Mouse (Mus musculus): ENCODE data around the gene Rhbdl3.

Rhbdl3 gene
- long read RNA-seq, experiment 1: 0 reads
- long read RNA-seq, experiment 2, partial matches to known transcripts: 0 of 1 reads
- long read RNA-seq, experiment 2, other reads (novel, unspliced or antisense): 1 of 1 reads

DNA sequence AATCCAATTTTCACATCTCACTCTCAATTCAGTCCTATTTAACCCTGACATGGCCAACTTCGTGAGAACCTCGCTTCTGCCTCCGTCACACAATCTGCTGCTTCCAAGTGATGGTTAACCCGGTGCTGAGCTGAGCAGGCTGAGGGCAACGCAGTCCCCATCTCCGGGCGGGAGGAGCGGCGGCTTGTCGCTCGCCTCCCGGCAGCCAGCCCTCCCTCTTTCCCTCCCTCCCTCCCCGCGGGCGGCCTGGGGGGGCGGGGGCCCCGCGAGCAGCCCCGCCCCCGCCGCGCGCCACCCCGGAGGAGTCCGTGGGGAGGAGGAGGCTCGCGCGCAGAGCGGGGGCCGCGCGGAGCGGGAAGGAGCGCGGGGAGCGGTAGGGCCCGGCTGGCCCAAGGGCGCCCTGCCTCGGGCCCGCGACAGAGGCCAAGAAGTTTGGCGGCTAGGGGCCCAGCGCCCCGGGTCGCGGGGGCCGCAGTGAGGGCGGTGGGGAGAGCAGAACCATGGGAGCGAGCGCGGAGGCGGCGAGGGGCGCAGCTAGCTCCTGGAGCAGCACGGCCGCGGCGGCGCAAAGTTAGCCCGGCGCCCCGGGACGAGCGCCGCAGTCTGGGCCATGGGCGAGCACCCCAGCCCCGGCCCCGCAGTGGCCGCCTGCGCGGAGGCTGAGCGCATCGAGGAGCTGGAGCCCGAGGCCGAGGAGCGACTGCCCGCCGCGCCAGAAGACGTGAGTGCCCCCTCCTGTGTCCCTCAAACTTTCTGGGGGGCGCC lies at the start of gene Rhbdl3:
Gene Rhbdl3, plus strand, starts transcription at position 362 of the 765 bp plus-strand sequence.
- intact Hi-C loops (cut with DNase I): no loop called here

GRCm38 (mm10) chr11:80264137-80264536 lies 36.6 kb upstream of the Rhbdl3 start:
- intact Hi-C loops (cut with DNase I): loop anchor here (10.0 kb wide), 1 partner anchor 59 kb away; the partner anchor contains the start of gene Rhot1

DNA sequence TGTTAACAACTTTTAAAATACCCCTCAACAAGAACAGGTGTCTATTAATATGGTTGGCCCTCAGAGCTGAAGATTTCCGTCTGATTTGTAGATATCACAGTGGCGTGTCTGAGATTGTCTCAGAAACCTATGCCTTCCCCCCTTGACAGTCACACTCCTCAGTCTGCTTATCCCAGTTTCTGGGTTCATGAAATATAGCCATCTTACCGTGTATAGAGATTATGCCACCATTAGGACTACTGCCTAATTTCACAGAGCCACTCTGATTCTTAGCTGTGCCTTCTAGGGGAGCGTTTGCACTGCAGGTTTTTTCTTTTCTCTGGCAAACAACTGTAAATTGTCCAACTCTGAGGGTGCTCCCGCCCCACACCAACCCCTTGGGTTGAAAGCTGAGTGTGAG lies 29.6 kb upstream of the Rhbdl3 start:
- intact Hi-C loops (cut with DNase I): no loop called here

- intact Hi-C loops (cut with DNase I): no loop called here
Measured at GRCm38 (mm10) chr11:80275011-80275410, 25.7 kb upstream of the Rhbdl3 start.

- intact Hi-C loops (cut with DNase I): no loop called here
Measured at GRCm38 (mm10) chr11:80278054-80278453, 22.7 kb upstream of the Rhbdl3 start.

DNA sequence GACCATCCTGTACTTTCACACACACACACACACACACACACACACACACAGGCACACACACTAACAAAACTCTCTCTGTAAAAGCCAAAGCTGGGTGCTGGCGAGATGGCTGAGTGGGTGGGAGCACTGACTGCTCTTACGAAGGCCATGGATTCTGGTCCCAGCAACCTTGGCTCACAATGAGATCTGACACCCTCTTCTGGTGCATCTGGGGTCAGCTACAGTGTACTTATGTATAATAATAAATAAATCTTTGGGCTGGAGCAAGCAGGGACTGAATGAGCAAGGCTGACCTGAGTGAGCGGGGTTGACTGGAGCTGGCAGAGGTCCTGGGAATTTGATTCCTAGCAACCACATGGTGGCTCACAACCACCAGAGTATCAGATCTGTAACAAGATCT lies 16.9 kb upstream of the Rhbdl3 start:
- intact Hi-C loops (cut with DNase I): no loop called here

- intact Hi-C loops (cut with DNase I): no loop called here
Measured at GRCm38 (mm10) chr11:80284641-80285040, 16.1 kb upstream of the Rhbdl3 start.

DNA sequence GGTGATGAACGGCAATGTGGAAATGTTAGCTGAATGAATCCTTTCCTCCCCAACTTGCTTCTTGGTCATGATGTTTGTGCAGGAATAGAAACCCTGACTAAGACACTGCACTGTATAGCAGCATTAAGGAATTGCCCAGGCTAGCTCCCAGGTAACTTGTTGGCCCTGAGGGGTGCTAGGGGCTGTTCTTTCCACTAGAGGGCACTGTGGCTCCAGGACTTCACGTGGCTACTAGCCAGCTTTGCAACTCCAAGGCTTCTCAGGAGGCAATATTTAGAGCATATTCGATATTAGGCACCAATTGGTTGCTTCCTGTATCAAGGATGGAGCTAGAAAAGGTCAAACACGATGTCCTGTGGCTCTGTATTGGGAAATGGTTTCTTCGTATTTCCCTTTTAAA lies 13.6 kb upstream of the Rhbdl3 start:
- intact Hi-C loops (cut with DNase I): no loop called here

DNA sequence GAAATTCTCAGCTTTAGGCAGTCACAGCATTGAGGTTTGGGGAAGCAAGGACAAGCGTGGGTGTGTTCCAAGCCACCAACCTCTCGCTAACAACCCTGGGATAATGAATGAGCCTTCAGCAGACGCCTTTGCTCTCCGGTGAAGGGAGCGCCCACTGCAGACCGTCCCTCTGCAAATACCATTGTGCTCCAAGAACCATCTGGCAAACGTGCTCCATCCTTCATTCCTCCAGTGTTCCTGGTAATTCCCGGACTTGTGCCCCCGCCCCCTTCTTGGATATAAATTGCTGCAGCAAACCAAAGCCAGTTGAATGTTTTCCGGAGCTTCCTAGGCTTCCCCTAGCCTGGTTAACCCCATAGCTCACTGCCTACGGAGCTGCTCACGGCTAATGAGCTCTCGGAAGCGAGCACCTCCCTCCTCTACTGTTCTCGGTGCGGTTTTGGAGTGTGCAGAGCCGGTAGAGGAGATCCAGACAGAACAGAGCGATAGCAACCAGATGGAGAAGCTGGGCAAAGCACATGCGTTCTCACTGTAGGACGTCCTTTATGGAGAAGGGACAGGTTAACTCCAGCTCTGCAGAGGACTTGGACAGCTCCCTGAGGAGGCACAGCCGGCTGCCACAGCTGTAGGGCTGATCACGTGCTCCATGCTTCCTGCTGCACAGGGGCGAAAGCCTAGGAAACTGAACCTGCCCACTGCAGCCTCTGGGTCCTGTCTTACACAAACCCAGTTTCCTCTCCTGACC lies 10.8 kb upstream of the Rhbdl3 start:
- intact Hi-C loops (cut with DNase I): loop anchor here (2.0 kb wide), 1 partner anchor 61 kb away; no protein-coding TSS in a partner anchor

GRCm38 (mm10) chr11:80291004-80291403 lies 9.7 kb upstream of the Rhbdl3 start:
- intact Hi-C loops (cut with DNase I): loop anchor here (2.0 kb wide), 1 partner anchor 60 kb away; no protein-coding TSS in a partner anchor

GRCm38 (mm10) chr11:80292463-80292862 lies 8.2 kb upstream of the Rhbdl3 start:
- intact Hi-C loops (cut with DNase I): no loop called here

- intact Hi-C loops (cut with DNase I): no loop called here
Measured at GRCm38 (mm10) chr11:80295066-80295465, 5.6 kb upstream of the Rhbdl3 start.

- intact Hi-C loops (cut with DNase I): no loop called here
Measured at GRCm38 (mm10) chr11:80295785-80296184, 4.9 kb upstream of the Rhbdl3 start.

GRCm38 (mm10) chr11:80299513-80300235 lies 1.0 kb upstream of the Rhbdl3 start:
- intact Hi-C loops (cut with DNase I): no loop called here

DNA sequence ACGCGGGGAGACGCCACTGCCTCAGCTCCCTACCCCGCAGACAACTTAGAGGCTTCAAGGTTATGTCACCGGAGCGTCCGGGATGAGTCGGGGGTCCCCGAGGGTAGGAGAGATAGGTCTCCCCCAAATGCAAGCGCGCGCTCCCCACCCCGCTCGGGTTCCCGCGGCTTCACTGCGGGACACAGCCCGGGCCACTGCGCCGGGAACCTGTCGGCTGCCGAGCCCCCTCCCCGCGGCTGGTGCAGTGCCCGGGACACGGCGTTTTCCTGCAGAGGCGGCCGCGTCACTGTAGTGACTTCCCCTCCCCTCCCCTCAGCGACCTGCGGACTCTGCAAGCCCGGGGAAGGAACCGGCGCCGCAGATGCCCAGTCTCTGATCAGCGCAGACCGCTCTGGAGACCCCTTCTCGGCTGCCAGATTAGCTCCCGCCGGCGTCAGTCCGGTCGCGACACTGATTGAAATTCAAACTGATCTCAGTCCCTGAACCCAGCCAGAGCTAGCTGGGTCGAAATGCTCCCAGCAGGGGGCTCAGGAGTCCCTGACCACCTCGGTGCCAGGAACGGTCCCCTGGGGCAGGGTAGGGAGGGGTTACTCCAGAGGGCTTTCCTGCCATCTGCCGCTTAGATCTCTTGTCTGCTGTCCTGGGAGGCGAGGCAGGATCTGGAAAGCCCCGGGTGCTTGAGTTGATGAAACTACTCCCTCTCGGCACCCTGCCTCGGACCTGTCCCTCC lies 769 bp downstream of the Rhbdl3 start:
- intact Hi-C loops (cut with DNase I): no loop called here

DNA sequence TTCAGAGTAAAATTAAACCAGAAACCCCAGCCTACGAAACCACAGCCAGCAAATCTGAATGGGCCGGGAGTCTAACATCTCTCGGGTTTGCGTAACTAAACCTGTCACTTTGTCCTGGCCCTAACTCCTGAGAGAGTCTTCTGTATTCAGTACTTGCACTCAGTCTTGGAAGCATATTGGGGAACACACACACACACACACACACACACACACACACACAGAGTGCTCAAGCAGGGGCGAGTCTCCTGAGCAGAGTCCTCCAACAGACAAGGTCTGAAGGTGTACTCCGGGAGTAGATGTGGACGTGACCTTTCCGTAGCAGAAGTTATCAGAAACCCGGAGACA lies 1.3 kb downstream of the Rhbdl3 start:
- intact Hi-C loops (cut with DNase I): no loop called here

DNA sequence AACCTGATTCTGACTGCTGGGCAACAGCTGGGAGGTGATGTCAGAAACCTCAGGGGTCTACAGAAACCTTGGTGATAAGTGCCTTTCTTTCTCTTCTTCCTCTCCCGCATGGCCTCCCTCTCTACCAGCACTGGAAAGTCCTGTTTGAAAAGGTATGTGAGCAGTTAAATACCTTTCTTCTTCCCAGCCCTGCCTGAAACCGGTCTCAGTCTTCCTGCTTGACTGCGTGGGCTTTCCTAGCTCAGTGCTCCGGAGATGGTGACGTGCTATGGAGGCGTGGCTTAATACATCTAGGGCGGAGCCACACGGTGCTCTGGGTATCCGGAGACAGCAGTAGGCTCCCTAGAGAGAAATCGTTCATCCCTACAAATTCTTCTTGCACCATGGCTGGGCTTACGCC lies 1.8 kb downstream of the Rhbdl3 start:
- intact Hi-C loops (cut with DNase I): no loop called here

GRCm38 (mm10) chr11:80303746-80304145 lies 3.0 kb downstream of the Rhbdl3 start:
- intact Hi-C loops (cut with DNase I): no loop called here

DNA sequence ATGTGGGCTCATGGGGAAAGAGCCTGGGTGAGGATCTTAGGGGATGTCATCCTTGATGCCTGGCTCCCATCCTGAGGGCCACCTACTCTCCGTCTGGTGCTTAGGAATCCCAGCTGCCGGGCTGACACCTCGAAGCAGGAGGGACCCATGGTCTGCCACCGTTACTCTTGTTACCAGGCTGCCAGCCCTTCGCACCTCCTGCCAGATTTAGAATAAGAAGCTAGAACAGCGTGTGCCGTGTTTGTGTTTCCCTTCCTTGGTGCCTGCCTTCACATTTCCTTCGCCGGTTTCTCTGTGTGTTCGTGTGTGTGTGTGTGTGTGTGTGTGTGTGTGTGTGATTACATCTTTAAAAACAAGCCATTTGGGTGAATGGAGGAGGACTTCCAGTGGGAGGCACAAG lies 4.1 kb downstream of the Rhbdl3 start:
- intact Hi-C loops (cut with DNase I): no loop called here

DNA sequence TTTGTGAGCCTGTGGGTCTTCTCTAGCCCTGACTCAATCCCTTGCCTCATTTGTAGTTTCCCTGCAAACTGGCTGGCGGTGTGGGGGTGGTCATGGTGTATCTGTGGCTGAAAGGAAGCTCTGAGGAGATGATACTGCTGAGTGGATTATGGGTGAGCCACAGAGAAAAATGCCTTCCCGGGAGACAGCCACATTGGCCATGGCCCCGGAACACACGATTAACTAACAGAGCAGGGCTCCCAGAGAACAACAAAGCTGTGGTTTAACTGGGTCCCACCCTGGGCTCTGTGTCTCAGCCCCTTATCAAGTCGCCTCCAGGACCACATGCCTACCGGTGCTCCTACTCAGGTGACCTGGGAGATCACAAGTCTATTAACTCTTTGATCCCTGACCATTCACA lies 7.8 kb downstream of the Rhbdl3 start:
- intact Hi-C loops (cut with DNase I): no loop called here

DNA sequence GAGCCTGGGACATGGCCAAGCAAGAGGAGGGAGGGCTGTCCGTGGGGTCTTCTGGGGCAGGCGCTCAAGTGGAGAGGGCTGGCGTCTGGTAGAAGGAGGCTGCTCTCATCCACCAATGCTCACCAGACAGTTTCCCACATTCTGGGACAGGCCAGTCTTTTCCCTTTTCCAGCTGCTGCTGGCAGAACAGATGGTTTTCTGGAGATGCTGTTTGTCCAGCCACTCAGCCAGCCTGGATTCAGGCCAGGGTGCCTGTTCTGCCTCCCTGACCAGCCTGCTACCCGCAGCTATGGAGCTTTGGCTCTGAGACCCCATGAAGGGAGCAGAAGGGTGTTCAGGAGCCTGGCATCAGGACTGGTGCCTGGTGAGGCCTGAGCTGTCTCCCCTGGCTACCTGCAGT lies 10.6 kb downstream of the Rhbdl3 start:
- intact Hi-C loops (cut with DNase I): no loop called here

Data from adrenal gland (tissue).